Mouse (Mus musculus): ENCODE data around the gene Il16. TPM values are rescaled to one million over a fixed set of nuclear protein-coding genes. Genes with fewer than 3 reads are reported as not detected.

Il16 gene
- total RNA-seq, 1 experiment from 2014 or later = 193 TPM

- no peak for ATAC-seq (replicated peaks; ENCODE audit: insufficient number of reproducible peaks, low FRiP score, low TSS enrichment, poor library complexity, severe bottlenecking)
These were observed 42.3 kb downstream of the Il16 start for GRCm38 (mm10) chr7:83703046-83703775.

GRCm38 (mm10) chr7:83699066-83699745, 46.3 kb downstream of the Il16 start:
- peak; percentile 57 for ATAC-seq (replicated peaks; ENCODE audit: insufficient number of reproducible peaks, low FRiP score, low TSS enrichment, poor library complexity, severe bottlenecking)

GRCm38 (mm10) chr7:83695449-83696212, 49.9 kb downstream of the Il16 start:
- peak; percentile 68; the same call in 1 of the 2 replicates for ATAC-seq (replicated peaks; ENCODE audit: insufficient number of reproducible peaks, low FRiP score, low TSS enrichment, poor library complexity, severe bottlenecking)

GRCm38 (mm10) chr7:83682640-83683274, 62.8 kb downstream of the Il16 start:
- ATAC-seq (replicated peaks; ENCODE audit: insufficient number of reproducible peaks, low FRiP score, low TSS enrichment, poor library complexity, severe bottlenecking) = no peak

- no peak for ATAC-seq (replicated peaks; ENCODE audit: insufficient number of reproducible peaks, low FRiP score, low TSS enrichment, poor library complexity, severe bottlenecking)
These were observed 67.0 kb downstream of the Il16 start for GRCm38 (mm10) chr7:83678506-83678905.

- no peak for ATAC-seq (replicated peaks; ENCODE audit: insufficient number of reproducible peaks, low FRiP score, low TSS enrichment, poor library complexity, severe bottlenecking)
These were observed 68.2 kb downstream of the Il16 start for GRCm38 (mm10) chr7:83677296-83677695.

GRCm38 (mm10) chr7:83675545-83676254, 69.8 kb downstream of the Il16 start:
- ATAC-seq (replicated peaks; ENCODE audit: insufficient number of reproducible peaks, low FRiP score, low TSS enrichment, poor library complexity, severe bottlenecking) = peak; percentile 48; the same call in 1 of the 2 replicates

GRCm38 (mm10) chr7:83671573-83671972, 74.0 kb downstream of the Il16 start:
- no peak for ATAC-seq (replicated peaks; ENCODE audit: insufficient number of reproducible peaks, low FRiP score, low TSS enrichment, poor library complexity, severe bottlenecking)

GRCm38 (mm10) chr7:83668724-83669123, 76.8 kb downstream of the Il16 start:
- no peak for ATAC-seq (replicated peaks; ENCODE audit: insufficient number of reproducible peaks, low FRiP score, low TSS enrichment, poor library complexity, severe bottlenecking)

- no peak for ATAC-seq (replicated peaks; ENCODE audit: insufficient number of reproducible peaks, low FRiP score, low TSS enrichment, poor library complexity, severe bottlenecking)
These were observed 77.4 kb downstream of the Il16 start for GRCm38 (mm10) chr7:83667936-83668645.

GRCm38 (mm10) chr7:83666087-83666595, 79.4 kb downstream of the Il16 start:
- no peak for ATAC-seq (replicated peaks; ENCODE audit: insufficient number of reproducible peaks, low FRiP score, low TSS enrichment, poor library complexity, severe bottlenecking)

- no peak for ATAC-seq (replicated peaks; ENCODE audit: insufficient number of reproducible peaks, low FRiP score, low TSS enrichment, poor library complexity, severe bottlenecking)
These were observed 82.7 kb downstream of the Il16 start for GRCm38 (mm10) chr7:83662711-83663375.

GRCm38 (mm10) chr7:83661763-83662162, 83.8 kb downstream of the Il16 start:
- no peak for ATAC-seq (replicated peaks; ENCODE audit: insufficient number of reproducible peaks, low FRiP score, low TSS enrichment, poor library complexity, severe bottlenecking)

- no peak for ATAC-seq (replicated peaks; ENCODE audit: insufficient number of reproducible peaks, low FRiP score, low TSS enrichment, poor library complexity, severe bottlenecking)
These were observed 84.5 kb downstream of the Il16 start for GRCm38 (mm10) chr7:83661031-83661430.

- no peak for ATAC-seq (replicated peaks; ENCODE audit: insufficient number of reproducible peaks, low FRiP score, low TSS enrichment, poor library complexity, severe bottlenecking)
These were observed 85.2 kb downstream of the Il16 start for GRCm38 (mm10) chr7:83660273-83660691.

GRCm38 (mm10) chr7:83659159-83660065, 86.1 kb downstream of the Il16 start:
- ATAC-seq (replicated peaks; ENCODE audit: insufficient number of reproducible peaks, low FRiP score, low TSS enrichment, poor library complexity, severe bottlenecking) = peak; percentile 70

Data from monocyte, adult 5-6 weeks (primary cell).